Mouse (Mus musculus) limb, embryonic 11.5 days (tissue): ENCODE data around the gene Tmprss12. TPM values are rescaled to one million over a fixed set of nuclear protein-coding genes. Genes with fewer than 3 reads are reported as not detected.
"Not testable (repeated sequence)": the region's sequence is repeated elsewhere in the genome, so short reads cannot be mapped to it uniquely, and the experiment has no call there.

Experiments
- ATAC-seq: fragments of 200-750 bp; cut with Nextera tagmentation; 2 replicates; pipeline ENCODE4 v1.8.0; 2017; ENCODE audit warnings: low read depth; ENCODE audit not compliant: insufficient number of reproducible peaks, low FRiP score, low TSS enrichment
- DNase-seq: peaks from one replicate; pipeline ENCODE4 v3.0.0-alpha.2; 2015; ENCODE audit warnings: low spot score
- H3K27ac ChIP-seq: fragments of 300-500 bp; sonication (generic); replicated peaks from 2 replicates; pipeline ENCODE4 v1.5.1; 2014; ENCODE audit warnings: low read depth, mild to moderate bottlenecking, low read length
- H3K27me3 ChIP-seq: fragments of 300-500 bp; sonication (generic); 2 replicates; pipeline ENCODE4 v1.6.1; 2014; ENCODE audit warnings: mild to moderate bottlenecking, low read length, mixed read lengths; ENCODE audit not compliant: control insufficient read depth, insufficient read depth
- H3K36me3 ChIP-seq: fragments of 300-500 bp; sonication (generic); 2 replicates; pipeline ENCODE4 v1.6.1; 2014; ENCODE audit warnings: mild to moderate bottlenecking, low read length, moderate library complexity, mixed read lengths; ENCODE audit not compliant: control insufficient read depth, insufficient read depth
- H3K4me1 ChIP-seq: fragments of 300-500 bp; sonication (generic); 2 replicates; pipeline ENCODE4 v1.6.1; 2014; ENCODE audit warnings: low read length, mixed read lengths; ENCODE audit not compliant: control insufficient read depth, insufficient read depth
- H3K4me2 ChIP-seq: fragments of 300-500 bp; sonication (generic); 2 replicates; pipeline ENCODE4 v1.6.1; 2014; ENCODE audit warnings: low read depth, mild to moderate bottlenecking, moderate library complexity; ENCODE audit not compliant: severe bottlenecking
- H3K4me3 ChIP-seq: fragments of 300-500 bp; sonication (generic); 2 replicates; pipeline ENCODE4 v1.5.1; 2014; ENCODE audit warnings: low read depth, low read length
- H3K9ac ChIP-seq: fragments of 300-500 bp; sonication (generic); 2 replicates; pipeline ENCODE4 v1.6.1; 2014; ENCODE audit warnings: mild to moderate bottlenecking, low read length
- H3K9me3 ChIP-seq: fragments of 300-500 bp; sonication (generic); 2 replicates; pipeline ENCODE4 v1.6.1; 2016; ENCODE audit warnings: low read length; ENCODE audit not compliant: control insufficient read depth
- WGBS: fragments of 180-500 bp; shearing (Covaris S2); extraction: QIAGEN DNeasy Blood & Tissue Kit; methylation state at CpG from one replicate; pipeline ENCODE4 v1.1.7; 2014; 5-methylcytosine and 5-hydroxymethylcytosine counted together
- polyA plus RNA-seq: library from polyadenylated mRNA; unstranded; fragments of >200 nt; fragmentation: Nextera tagmentation; extraction: Ambion mirVana; gene quantifications from 2 replicates; pipeline ENCODE4 v1.2.1, GENCODE M21; 2014

Tmprss12 gene
- polyA plus RNA-seq, 1 experiment from 2014 or later = not detected

DNA sequence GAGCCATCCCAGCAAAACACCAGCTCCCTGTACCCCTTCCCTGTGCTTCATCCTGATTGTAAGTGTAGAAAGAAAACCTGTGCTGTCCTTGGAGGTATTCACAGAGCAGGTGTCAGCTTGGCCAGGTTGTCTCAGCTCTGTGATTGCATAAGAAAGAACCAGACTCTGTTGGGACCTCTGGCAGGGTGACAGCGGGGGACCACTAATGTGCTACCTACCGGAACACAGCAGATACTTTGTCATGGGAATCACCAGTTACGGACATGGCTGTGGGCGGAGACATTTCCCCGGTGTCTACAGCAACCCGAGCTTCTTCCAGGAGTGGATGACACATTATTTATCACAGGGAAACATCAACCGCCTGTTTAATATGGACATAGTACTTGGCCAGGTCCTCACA is 11.7 kb downstream of the Tmprss12 start:
- Histone ChIP-seq H3K4me2 (no peak overlapping the region), H3K27ac (no peak overlapping the region), H3K27me3 (no peaks in the 10 kb centered on the region), H3K36me3 (no peaks in the 10 kb centered on the region), H3K4me1 (no peaks in the 10 kb centered on the region), H3K9ac (no peak overlapping the region), H3K9me3 (no peaks in the 10 kb centered on the region), H3K4me3 (no peak overlapping the region)
- ATAC-seq = no peak
- 66% methylated on average over 7 of the region's 7 CpGs for WGBS
- DNase-seq = no peak

DNA sequence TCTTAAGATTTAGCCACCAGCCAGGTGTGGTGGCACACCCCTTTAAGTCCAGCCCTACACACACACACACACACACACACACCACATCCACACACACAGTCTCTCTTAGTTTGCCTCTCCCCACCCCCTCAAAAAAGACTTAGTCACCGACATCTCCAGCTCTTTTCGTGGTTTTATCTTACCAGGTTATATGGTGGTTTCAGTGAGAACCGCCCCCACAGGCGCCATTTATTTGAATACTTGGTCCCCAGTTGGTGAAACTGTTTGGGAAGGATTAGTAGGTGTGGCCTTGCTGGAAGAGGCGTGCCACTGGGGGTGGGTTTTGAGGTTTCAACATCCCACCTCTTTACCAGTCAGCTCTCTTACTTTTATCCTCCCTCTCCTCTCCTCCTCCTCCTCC is 17.2 kb downstream of the Tmprss12 start:
- Histone ChIP-seq H3K36me3 (no peaks in the 10 kb centered on the region), H3K9me3 (no peaks in the 10 kb centered on the region), H3K4me1 (no peaks in the 10 kb centered on the region), H3K4me2 (no peak overlapping the region), H3K27me3 (no peaks in the 10 kb centered on the region), H3K27ac (no peak overlapping the region), H3K4me3 (no peak overlapping the region), H3K9ac (no peak overlapping the region)
- 89% methylated on average over 5 of the region's 5 CpGs for WGBS
- no peak for DNase-seq
- no peak for ATAC-seq

DNA sequence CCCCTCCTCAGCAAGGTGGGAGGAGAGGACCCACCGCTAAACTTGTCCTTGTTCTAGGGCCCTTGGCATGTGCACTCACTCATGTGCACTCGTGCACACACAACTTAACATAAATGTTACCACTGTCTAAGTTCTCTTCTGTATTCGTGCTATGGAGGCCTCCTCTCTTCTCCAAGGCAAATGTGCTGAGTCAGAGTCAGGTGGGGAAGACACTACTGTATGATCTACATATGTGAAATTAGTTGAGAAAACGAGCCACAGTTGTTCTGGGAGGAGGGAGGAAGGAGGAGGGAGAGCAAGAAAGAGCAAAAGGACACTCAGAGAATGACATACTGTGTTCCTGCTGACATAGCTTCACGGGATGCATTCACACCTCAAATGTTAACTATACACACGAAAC is 19.9 kb downstream of the Tmprss12 start:
- WGBS = 86% methylated on average over 6 of the region's 6 CpGs

DNA sequence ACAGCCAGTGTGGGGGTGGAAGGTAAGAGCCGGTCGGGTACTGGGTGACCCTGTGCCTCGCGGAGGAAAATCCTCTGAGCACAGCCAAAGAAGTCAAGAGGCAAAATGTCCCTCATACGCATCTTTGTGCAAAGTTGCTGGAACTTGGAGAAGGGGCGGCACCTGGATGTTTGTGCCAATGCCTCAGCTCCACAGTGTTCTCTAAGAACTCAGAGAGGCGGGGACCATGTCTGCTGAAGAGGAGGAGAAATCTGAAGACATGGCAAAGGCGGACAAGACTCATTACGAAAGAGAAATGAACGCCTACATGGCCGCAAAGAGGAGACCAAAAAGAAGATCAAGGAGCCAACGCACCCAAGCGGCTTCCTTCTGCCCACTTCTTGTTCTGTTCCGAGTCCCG is 20.9 kb downstream of the Tmprss12 start:
- Histone ChIP-seq H3K4me2 (no peak overlapping the region), H3K36me3 (no peaks in the 10 kb centered on the region), H3K4me1 (no peaks in the 10 kb centered on the region), H3K27ac (no peak overlapping the region), H3K4me3 (no peak overlapping the region), H3K27me3 (no peaks in the 10 kb centered on the region), H3K9ac (no peak overlapping the region), H3K9me3 (no peaks in the 10 kb centered on the region)
- DNase-seq (no peak), ATAC-seq (no peak)
- WGBS = 86% methylated on average over 15 of the region's 15 CpGs

More for the DNA sequence above, 19.9 kb downstream of the Tmprss12 start:
- ATAC-seq (no peak), DNase-seq (no peak)
- H3K27ac ChIP-seq = no peak overlapping the region
- no peaks in the 10 kb centered on the region for H3K9me3 ChIP-seq
- H3K27me3 ChIP-seq = no peaks in the 10 kb centered on the region
- H3K4me1 ChIP-seq = no peaks in the 10 kb centered on the region
- no peak overlapping the region for H3K4me3 ChIP-seq
- H3K4me2 ChIP-seq = no peak overlapping the region
- no peaks in the 10 kb centered on the region for H3K36me3 ChIP-seq
- no peak overlapping the region for H3K9ac ChIP-seq

DNA sequence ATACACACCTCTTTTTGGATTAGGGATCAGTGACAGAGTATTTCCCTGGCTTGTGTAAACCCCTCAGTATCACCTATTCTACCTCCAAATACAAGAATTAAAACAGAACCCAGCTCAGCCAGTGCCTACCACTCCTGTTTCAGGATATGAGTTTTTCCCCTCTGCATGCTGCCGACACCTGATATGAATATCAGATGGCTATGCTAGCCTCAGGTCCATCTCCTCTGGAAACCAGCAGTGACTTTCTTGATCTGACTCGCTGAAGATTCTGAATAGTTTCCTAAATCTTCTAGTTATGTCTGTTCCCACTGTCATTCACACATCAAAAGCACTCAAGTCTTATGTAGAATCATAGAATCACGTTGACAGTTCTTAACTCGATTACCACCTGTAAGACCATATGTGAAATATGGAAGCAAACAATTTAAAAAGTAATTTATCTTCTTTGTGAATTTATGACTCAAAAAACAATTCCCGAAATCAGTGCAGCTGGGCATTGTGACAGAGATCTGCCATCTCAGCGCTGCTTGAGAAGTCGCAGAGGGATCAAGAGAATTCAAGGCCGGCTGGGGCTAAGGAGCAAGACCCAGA is 22.9 kb downstream of the Tmprss12 start:
- Histone ChIP-seq H3K4me1 (no peaks in the 10 kb centered on the region), H3K27me3 (no peaks in the 10 kb centered on the region), H3K9me3 (no peaks in the 10 kb centered on the region), H3K4me3 (no peak overlapping the region), H3K9ac (no peak overlapping the region), H3K36me3 (no peaks in the 10 kb centered on the region), H3K4me2 (no peak overlapping the region), H3K27ac (no peak overlapping the region)
- DNase-seq = no peak
- ATAC-seq = no peak
- WGBS = 67% methylated on average over 8 of the region's 8 CpGs

DNA sequence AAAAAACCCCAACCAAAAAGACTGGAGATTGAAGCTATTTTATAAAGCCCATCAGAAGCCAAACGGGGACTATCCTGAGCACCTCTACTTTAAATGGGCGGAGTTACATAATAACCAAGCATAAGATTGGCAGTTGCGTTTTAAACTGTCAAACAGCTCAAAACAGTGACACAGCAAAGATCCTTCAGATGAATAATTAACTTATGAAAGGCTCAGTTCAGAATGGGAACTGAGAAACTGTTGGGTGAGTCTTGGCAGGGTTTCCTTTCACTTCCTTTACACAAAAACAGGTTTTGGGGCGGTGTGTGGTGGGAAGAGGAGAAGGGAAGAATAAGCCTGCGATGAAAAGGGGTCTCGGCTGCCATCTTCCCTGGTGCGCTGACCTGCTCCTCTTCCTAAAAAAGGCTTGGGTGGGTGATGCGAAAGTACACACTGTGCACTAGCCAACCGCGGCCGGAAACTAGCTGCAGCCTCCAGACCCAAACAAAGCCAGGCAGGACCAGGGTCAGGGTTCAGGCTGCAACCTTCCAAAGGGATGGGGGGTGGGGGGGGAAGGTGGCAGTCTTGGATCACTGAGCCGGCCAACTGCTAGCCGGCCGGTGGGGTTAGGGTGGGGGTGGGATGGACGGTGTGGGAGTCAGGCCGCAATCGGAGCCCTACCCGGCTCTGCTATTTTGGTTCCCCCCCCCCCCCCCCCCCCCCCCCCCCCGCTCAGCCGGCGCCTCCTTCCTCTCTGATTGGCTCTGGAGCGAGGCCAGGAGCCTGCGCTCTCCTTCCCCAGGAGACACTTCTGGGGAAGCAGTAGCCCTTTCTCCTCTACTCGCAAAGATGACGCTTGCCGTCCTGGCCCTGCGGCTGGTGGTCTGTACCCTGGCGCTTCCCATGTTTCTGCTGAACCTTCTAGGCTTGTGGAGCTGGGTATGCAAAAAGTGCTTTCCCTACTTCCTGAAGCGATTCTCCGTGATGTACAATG is 23.7 kb downstream of the Tmprss12 start, which contains the start of gene Mettl7a1:
Gene Mettl7a1 (plus strand): TSS at position 122 of the 973 bp plus-strand sequence.
- DNase-seq (peak; percentile 72), ATAC-seq (peak; percentile 67; the same call in 1 of the 2 replicates)
- Histone ChIP-seq H3K4me3 (peak within 1 kb of the TSS; percentile 43), H3K4me2 (peak within 1 kb of the TSS; percentile 70), H3K27me3 (no peaks in the 10 kb centered on the region), H3K27ac (no peak within 1 kb of the TSS), H3K9ac (peak within 1 kb of the TSS; percentile 59), H3K9me3 (no peaks in the 10 kb centered on the region), H3K4me1 (no peaks in the 10 kb centered on the region), H3K36me3 (no peaks in the 10 kb centered on the region)
- 5% methylated on average over 22 of the region's 30 CpGs for whole genome bisulfite sequencing

DNA sequence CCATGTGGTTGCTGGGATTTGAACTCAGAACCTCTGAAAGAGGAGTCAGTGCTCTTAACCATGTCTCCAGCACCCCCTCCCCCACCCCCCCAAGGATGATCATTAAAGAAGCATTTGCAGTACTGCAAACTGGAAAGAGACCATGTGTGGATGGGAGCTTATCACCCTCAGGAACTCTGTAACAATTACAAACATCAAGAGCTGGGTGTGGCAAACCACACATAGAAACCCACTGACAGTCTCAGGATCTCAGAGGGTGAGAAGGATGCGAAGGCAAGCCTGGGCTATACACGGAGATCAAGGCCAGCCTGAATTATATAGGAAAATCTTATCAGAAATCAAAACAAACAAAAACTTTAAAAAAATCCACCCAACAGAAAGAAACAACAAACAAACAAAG is 25.6 kb downstream of the Tmprss12 start:
- Histone ChIP-seq H3K9ac (no peak overlapping the region), H3K4me3 (no peak overlapping the region), H3K36me3 (no peaks in the 10 kb centered on the region), H3K4me2 (no peak overlapping the region), H3K4me1 (no peaks in the 10 kb centered on the region), H3K27me3 (no peaks in the 10 kb centered on the region), H3K27ac (no peak overlapping the region), H3K9me3 (no peaks in the 10 kb centered on the region)
- DNase-seq (no peak), ATAC-seq (no peak)
- WGBS = 77% methylated on average over 2 of the region's 2 CpGs

DNA sequence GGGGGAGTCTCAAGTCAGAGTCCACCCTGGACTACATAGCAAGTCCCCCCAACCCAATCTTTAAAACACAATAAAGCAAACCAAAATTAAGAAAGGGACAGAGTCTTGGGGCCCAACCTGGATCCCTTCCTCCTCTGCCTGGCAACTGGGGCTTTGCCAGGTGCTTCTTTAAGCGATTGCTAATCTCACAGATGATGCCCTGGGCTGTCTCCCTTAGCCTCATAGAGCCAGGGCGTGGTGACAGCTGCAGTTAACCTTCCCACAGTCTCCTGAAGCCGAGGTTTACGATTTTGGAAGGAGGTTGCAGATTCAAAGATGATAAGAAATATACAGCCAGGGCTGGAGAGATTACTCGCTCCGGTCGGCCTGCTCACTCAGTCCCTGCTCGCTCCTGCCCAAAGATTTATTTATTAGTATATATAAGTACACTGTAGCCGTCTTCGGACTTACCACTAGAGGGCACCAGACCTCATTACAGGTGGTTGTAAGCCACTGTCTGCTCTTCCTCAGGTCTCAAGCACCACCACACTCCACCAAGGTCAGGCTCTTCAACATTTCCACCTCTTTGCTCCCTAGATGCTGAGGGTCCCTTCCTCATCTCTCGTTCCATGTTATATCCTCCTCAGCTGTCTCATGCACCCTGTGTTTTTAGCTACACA is 26.9 kb downstream of the Tmprss12 start:
- H3K9ac ChIP-seq, ATAC-seq, H3K4me3 ChIP-seq, H3K4me1 ChIP-seq, H3K9me3 ChIP-seq, H3K27ac ChIP-seq, H3K36me3 ChIP-seq, H3K4me2 ChIP-seq, H3K27me3 ChIP-seq: not testable (repeated sequence)
- peak; percentile 44 for DNase-seq
- whole genome bisulfite sequencing = 41% methylated on average over 11 of the region's 11 CpGs
